Mouse (Mus musculus): ENCODE data around the gene Dtnb. TPM values are rescaled to one million over a fixed set of nuclear protein-coding genes. Genes with fewer than 3 reads are reported as not detected.

The Dtnb gene
- polyA plus RNA-seq, 1 experiment from 2014 or later: 36.3 TPM

- H3K4me3 ChIP-seq (replicated peaks; ENCODE audit: low read depth, low read length): peak overlapping the region; percentile 97
- peak; percentile 29 for ATAC-seq (replicated peaks; ENCODE audit: low FRiP score, low read depth)
- no peaks in the 10 kb centered on the region for H3K27me3 ChIP-seq (ENCODE audit: insufficient read depth, low read length)
- peak overlapping the region; percentile 98 for H3K27ac ChIP-seq
- peak overlapping the region; percentile 80 for H3K4me2 ChIP-seq (ENCODE audit: low read length)
- TF ChIP-seq CTCF (IDR thresholded peaks at IDR 0.05; ENCODE audit: low read depth): no peak
- DNase-seq (ENCODE audit: low spot score): peak; percentile 82
- no peaks in the 10 kb centered on the region for H3K9me3 ChIP-seq (replicated peaks; ENCODE audit: low read length)
- peak overlapping the region; percentile 94 for H3K9ac ChIP-seq (ENCODE audit: low read depth, low read length)
- no peaks in the 10 kb centered on the region for H3K36me3 ChIP-seq (ENCODE audit: insufficient read depth, low read length)
- WGBS: 2% methylated on average over 47 of the region's 141 CpGs
- peaks cover 34% of the 10 kb centered on the region for H3K4me1 ChIP-seq (replicated peaks; ENCODE audit: insufficient read depth, low read length)
Measured at GRCm38 (mm10) chr12:3806703-3807547, 234.7 kb downstream of the Dtnb start.

DNA sequence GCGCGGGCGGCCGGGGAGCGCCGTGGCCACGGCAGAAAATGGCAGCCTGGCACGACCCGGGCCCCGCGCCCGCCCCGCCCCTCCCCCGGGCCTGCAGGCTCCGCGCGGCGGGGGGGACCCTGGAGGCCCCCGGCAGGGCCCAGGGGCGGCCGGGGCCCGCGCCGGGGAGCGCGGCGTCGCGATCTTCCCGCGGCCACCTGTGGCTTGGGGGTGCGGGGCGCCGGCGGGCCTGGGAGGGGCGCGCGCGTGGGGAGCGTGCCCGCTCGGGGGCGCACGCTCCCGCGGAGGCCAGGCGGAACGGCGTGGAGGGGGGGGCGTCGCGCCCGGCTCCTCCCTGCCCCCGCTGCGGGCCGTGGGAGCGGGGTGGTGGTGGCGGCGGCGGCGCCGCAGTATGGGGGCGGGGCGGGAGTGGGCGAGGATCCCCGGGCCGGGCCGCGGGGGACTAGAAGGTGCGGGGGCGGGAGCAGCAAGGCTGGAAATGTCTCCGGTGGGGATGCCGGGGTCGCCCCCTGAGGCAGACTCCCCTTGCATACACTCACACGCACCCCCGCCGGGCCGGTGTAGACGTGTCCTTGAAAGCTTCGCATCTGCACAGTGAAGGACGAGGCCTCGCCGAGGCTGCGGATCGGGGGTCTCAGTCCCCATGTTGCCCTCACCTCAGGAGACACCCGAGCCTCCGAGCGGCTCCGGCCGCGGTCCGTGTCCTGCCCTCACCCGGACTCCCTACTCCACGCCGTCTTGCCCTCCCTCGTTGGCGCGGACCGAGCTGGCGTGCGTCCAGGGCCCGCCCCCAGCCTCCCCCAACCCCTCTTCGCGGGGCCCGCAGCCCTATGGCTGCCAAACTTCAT lies 235.6 kb downstream of the Dtnb start:
- TF ChIP-seq CTCF (IDR thresholded peaks at IDR 0.05; ENCODE audit: low read depth): no peak
- DNase-seq (ENCODE audit: low spot score) (peak; percentile 72), ATAC-seq (replicated peaks; ENCODE audit: low FRiP score, low read depth) (peak; percentile 57)
- H3K4me1 ChIP-seq (replicated peaks; ENCODE audit: insufficient read depth, low read length): peaks cover 40% of the 10 kb centered on the region
- peak overlapping the region; percentile 94 for H3K9ac ChIP-seq (ENCODE audit: low read depth, low read length)
- H3K27ac ChIP-seq: peak overlapping the region; percentile 98
- no peaks in the 10 kb centered on the region for H3K9me3 ChIP-seq (replicated peaks; ENCODE audit: low read length)
- H3K4me3 ChIP-seq (replicated peaks; ENCODE audit: low read depth, low read length): peak overlapping the region; percentile 97
- no peaks in the 10 kb centered on the region for H3K36me3 ChIP-seq (ENCODE audit: insufficient read depth, low read length)
- under 1% methylated on average over 77 of the region's 105 CpGs for whole genome bisulfite sequencing
- peak overlapping the region; percentile 80 for H3K4me2 ChIP-seq (ENCODE audit: low read length)
- H3K27me3 ChIP-seq (ENCODE audit: insufficient read depth, low read length): no peaks in the 10 kb centered on the region

DNA sequence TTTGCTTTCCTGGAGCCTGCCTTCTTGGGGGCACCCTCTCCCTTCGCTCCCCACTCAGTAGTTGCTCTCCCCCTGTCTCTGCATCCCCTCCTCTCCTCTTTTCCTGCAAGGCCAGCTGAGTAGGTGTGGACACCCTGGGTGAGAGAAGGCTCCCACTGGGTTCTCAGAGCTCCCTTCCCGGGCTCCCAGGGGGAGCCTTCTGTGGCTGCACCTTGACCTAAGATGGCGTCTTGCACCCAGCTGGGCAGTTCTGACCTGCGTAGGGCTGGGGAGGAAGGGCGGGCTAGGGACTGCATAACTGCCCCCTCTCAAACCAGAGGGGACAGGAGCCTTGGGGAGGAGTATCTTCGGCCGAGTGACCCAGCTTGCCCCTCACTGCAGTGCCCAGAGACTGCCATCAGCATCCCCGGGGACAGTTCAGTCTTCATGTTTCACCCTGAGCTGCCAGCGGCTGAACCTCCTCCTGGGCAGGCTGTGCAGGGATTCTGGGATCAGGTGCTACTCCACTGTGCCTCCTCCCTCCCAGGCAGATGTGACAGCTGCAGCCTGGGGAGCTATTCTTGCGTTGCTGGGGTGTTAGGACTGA lies 236.3 kb downstream of the Dtnb start:
- peak overlapping the region; percentile 80 for H3K4me2 ChIP-seq (ENCODE audit: low read length)
- DNase-seq (ENCODE audit: low spot score) (peak; percentile 58), ATAC-seq (replicated peaks; ENCODE audit: low FRiP score, low read depth) (peak; percentile 56)
- H3K9me3 ChIP-seq (replicated peaks; ENCODE audit: low read length): no peaks in the 10 kb centered on the region
- 4% methylated on average over 10 of the region's 10 CpGs for WGBS
- peak overlapping the region; percentile 94 for H3K9ac ChIP-seq (ENCODE audit: low read depth, low read length)
- no peaks in the 10 kb centered on the region for H3K36me3 ChIP-seq (ENCODE audit: insufficient read depth, low read length)
- H3K27ac ChIP-seq: peak overlapping the region; percentile 98
- no peak for TF ChIP-seq CTCF (IDR thresholded peaks at IDR 0.05; ENCODE audit: low read depth)
- H3K27me3 ChIP-seq (ENCODE audit: insufficient read depth, low read length): no peaks in the 10 kb centered on the region
- peak overlapping the region; percentile 97 for H3K4me3 ChIP-seq (replicated peaks; ENCODE audit: low read depth, low read length)
- H3K4me1 ChIP-seq (replicated peaks; ENCODE audit: insufficient read depth, low read length): peaks cover 40% of the 10 kb centered on the region

- H3K4me2 ChIP-seq (ENCODE audit: low read length): peak overlapping the region; percentile 40
- no peak for TF ChIP-seq CTCF (IDR thresholded peaks at IDR 0.05; ENCODE audit: low read depth)
- DNase-seq (ENCODE audit: low spot score) (no peak), ATAC-seq (replicated peaks; ENCODE audit: low FRiP score, low read depth) (no peak)
- no peaks in the 10 kb centered on the region for H3K36me3 ChIP-seq (ENCODE audit: insufficient read depth, low read length)
- 58% methylated on average over 7 of the region's 7 CpGs for WGBS
- no peak overlapping the region for H3K4me3 ChIP-seq (replicated peaks; ENCODE audit: low read depth, low read length)
- H3K27me3 ChIP-seq (ENCODE audit: insufficient read depth, low read length): no peaks in the 10 kb centered on the region
- no peak overlapping the region for H3K9ac ChIP-seq (ENCODE audit: low read depth, low read length)
- no peaks in the 10 kb centered on the region for H3K9me3 ChIP-seq (replicated peaks; ENCODE audit: low read length)
- peak overlapping the region; percentile 81; the same call in 1 of the 2 replicates for H3K27ac ChIP-seq
- peaks cover 40% of the 10 kb centered on the region for H3K4me1 ChIP-seq (replicated peaks; ENCODE audit: insufficient read depth, low read length)
Measured at GRCm38 (mm10) chr12:3809520-3810180, 237.5 kb downstream of the Dtnb start.

GRCm38 (mm10) chr12:3810455-3810854 lies 238.3 kb downstream of the Dtnb start:
- H3K27me3 ChIP-seq (ENCODE audit: insufficient read depth, low read length): no peaks in the 10 kb centered on the region
- H3K9me3 ChIP-seq (replicated peaks; ENCODE audit: low read length): no peaks in the 10 kb centered on the region
- H3K27ac ChIP-seq: peak overlapping the region; percentile 81
- no peak overlapping the region for H3K9ac ChIP-seq (ENCODE audit: low read depth, low read length)
- H3K4me1 ChIP-seq (replicated peaks; ENCODE audit: insufficient read depth, low read length): peaks cover 40% of the 10 kb centered on the region
- H3K4me3 ChIP-seq (replicated peaks; ENCODE audit: low read depth, low read length): no peak overlapping the region
- 9% methylated on average over 4 of the region's 4 CpGs for WGBS
- DNase-seq (ENCODE audit: low spot score) (peak; percentile 66), ATAC-seq (replicated peaks; ENCODE audit: low FRiP score, low read depth) (no peak)
- no peak for TF ChIP-seq CTCF (IDR thresholded peaks at IDR 0.05; ENCODE audit: low read depth)
- H3K36me3 ChIP-seq (ENCODE audit: insufficient read depth, low read length): no peaks in the 10 kb centered on the region
- peak overlapping the region; percentile 40 for H3K4me2 ChIP-seq (ENCODE audit: low read length)

Measured in kidney, postnatal 0 days (tissue).